Mouse (Mus musculus): ENCODE results near the gene Gm10719.
"Not testable (repeated sequence)": the region's sequence is repeated elsewhere in the genome, so short reads cannot be mapped to it uniquely, and the experiment has no call there.

Gm10719 gene

GRCm38 (mm10) chr9:3017108-3017507, at the start of gene Gm10719:
TSS of gene Gm10719 (plus strand) at chr9:3017408.
- DNase-seq: not testable (repeated sequence)

- peak; percentile 18 for DNase-seq
These were observed 16.7 kb upstream of the Gm10719 start, which contains the start of gene Gm10722 for GRCm38 (mm10) chr9:3000445-3000972. TSS of gene Gm10722 (plus strand) at chr9:3000922.

- not testable (repeated sequence) for DNase-seq
These were observed 16.2 kb upstream of the Gm10719 start for GRCm38 (mm10) chr9:3001006-3001405.

GRCm38 (mm10) chr9:3001948-3002659, 15.1 kb upstream of the Gm10719 start:
- DNase-seq: peak; percentile 77

- not testable (repeated sequence) for DNase-seq
These were observed 14.3 kb upstream of the Gm10719 start, which contains the start of gene Gm11168 for GRCm38 (mm10) chr9:3002794-3003396. TSS of gene Gm11168 (plus strand) at chr9:3003346.

GRCm38 (mm10) chr9:3006179-3006578, 11.0 kb upstream of the Gm10719 start:
- not testable (repeated sequence) for DNase-seq

- not testable (repeated sequence) for DNase-seq
These were observed 10.6 kb upstream of the Gm10719 start for GRCm38 (mm10) chr9:3006636-3007035.

- peak; percentile 8 for DNase-seq
These were observed 9.9 kb upstream of the Gm10719 start for GRCm38 (mm10) chr9:3007272-3007671.

- DNase-seq: not testable (repeated sequence)
These were observed 7.9 kb upstream of the Gm10719 start for GRCm38 (mm10) chr9:3009331-3009730.

- DNase-seq: not testable (repeated sequence)
These were observed 5.1 kb upstream of the Gm10719 start for GRCm38 (mm10) chr9:3012054-3012621.

GRCm38 (mm10) chr9:3012733-3013279, 4.4 kb upstream of the Gm10719 start, which contains the start of gene Gm10721:
TSS of gene Gm10721 (plus strand) at chr9:3013140.
- not testable (repeated sequence) for DNase-seq

GRCm38 (mm10) chr9:3015354-3015753, 1.9 kb upstream of the Gm10719 start, which contains the start of gene Gm10720:
TSS of gene Gm10720 (plus strand) at chr9:3015654.
- not testable (repeated sequence) for DNase-seq

- DNase-seq: not testable (repeated sequence)
These were observed 1.3 kb upstream of the Gm10719 start for GRCm38 (mm10) chr9:3015896-3016295.

GRCm38 (mm10) chr9:3018944-3019343, 1.7 kb downstream of the Gm10719 start:
- DNase-seq: not testable (repeated sequence)

- not testable (repeated sequence) for DNase-seq
These were observed 2.9 kb downstream of the Gm10719 start for GRCm38 (mm10) chr9:3019835-3020727.

- DNase-seq: peak; percentile 4
These were observed 5.3 kb downstream of the Gm10719 start for GRCm38 (mm10) chr9:3022316-3023008.

- not testable (repeated sequence) for DNase-seq
These were observed 6.2 kb downstream of the Gm10719 start, which contains the start of gene Gm10718 for GRCm38 (mm10) chr9:3023312-3023984. TSS of gene Gm10718 (plus strand) at chr9:3023547.

GRCm38 (mm10) chr9:3023985-3024648, 6.9 kb downstream of the Gm10719 start:
- DNase-seq: not testable (repeated sequence)

GRCm38 (mm10) chr9:3024912-3025467, 7.8 kb downstream of the Gm10719 start, which contains the start of gene Gm10717:
TSS of gene Gm10717 (plus strand) at chr9:3025417.
- DNase-seq: not testable (repeated sequence)
